Mouse (Mus musculus): ENCODE measurements around the gene Selenon.
"Not testable (repeated sequence)": the region's sequence is repeated elsewhere in the genome, so short reads cannot be mapped to it uniquely, and the experiment has no call there.

The Selenon gene

GRCm38 (mm10) chr4:134505303-134505789 lies 46.6 kb downstream of the Selenon start:
- DNase-seq = no peak

DNA sequence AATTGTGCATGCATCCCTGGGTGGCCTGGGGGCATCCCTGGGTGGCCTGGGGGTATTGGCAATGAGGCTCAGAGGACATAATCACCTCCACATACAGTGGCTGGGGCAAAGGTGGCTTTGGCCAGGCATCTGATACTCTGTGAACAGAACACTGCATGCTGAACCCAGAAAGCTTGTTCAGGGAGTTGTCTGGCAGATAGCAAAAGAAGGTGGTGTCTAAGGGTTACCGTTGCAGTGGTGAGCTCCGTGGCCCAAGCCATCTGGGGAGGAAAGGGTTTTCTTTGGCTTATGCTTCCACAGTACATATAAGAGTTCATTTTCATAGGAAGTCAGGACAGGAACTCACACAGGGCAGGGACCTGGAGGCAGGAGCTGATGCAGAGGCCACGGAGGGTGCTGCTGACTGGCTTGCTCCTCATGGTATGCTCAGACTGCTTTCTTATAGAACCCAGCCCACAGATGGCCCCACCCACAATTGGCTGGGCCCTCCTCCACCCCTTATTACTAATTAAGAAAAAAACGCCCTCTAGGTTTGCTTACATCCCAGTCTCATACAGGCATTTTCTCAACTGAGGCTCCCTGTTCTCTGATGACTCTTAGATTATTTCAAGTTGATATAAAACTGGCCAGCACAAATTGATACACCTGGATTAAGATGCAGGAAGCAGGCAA lies 48.1 kb downstream of the Selenon start:
- no peak for DNase-seq

- DNase-seq = no peak
Observed at GRCm38 (mm10) chr4:134501095-134501494, 50.9 kb downstream of the Selenon start.

GRCm38 (mm10) chr4:134498983-134499382 lies 53.0 kb downstream of the Selenon start:
- not testable (repeated sequence) for DNase-seq

DNA sequence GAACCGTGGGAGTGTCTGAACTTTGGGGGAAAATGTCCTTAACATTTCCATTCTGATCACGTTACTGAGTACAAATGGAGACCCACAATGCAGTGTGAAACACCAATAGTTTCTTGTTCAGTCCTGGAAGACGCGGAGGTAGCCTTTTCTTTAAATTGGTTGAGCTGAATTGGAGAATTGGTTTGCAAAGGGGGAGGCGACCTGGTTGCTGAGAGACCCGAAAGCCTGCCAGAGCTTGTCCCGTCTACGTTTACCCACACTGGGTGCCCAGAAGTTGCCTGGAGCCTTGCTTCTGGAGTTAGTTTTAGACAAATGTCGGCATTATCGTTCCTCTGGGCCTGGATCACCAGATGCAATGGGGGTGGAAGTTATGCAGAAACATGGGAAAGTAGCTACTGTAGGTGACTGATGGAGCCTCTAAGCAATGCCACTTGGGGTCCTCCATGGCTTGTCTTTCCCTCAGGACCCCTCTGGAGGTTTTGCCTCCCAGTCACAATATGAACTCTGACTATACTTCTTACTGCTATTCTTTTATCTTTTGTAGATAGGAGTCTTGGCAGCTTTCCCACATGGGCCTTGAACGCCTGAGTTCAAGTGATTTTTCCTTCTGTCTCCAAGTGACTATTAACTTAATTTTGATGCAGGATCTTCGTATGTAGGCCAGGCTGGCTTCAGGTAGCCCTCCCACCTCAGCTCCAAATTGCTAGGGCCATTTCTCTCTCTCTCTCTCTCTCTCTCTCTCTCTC lies 53.8 kb downstream of the Selenon start:
- no peak for DNase-seq

DNA sequence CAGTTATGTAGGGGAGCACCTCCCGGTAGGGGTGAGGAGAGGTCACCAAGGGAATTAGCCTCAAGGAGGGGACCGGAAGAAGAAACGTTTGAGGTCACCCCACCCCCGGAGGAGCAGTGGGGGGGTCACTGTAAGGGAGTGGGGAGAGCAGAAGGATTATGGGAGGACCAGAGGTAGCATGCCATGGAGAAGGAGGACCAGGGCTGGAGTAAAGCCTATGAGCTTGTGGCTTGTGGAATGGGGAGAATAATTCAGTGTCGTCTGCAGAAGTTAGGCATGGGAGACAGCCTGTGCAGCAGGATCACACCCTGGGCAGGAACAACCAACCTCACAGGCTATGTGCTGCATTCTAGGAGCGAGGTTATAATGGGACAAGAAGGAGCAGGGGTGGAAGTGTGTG lies 54.7 kb downstream of the Selenon start:
- DNase-seq = no peak

DNA sequence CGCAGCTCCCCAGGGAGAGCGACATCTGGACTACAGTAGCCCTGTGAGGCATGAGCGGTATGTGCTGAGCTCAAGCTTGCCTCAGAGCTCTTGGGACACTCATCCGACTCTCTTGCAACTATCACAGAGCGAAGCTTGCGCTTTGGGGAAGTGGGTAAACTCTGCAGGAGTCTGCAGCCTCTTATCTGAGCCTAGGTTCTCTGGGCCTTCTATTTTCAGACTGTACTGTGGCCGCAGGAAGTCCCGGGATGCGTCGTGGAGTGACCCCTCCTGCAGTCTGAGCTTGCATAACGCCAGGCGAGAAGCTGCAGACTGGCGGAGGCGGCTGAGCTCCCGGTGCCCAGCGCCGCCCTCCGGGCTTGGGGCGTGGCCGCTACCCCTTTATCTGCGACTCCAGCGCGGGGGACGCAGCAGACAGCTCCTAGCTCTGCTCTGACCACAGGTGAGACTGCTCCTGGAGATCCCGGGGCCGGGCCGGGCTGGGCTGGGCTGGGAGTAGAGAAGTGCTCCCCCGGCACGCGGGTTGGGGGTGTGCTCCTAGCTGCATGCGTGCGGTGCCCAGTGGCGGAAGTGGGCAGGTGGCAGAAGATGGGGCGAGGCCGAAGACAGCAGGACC lies 55.3 kb downstream of the Selenon start, which contains the start of gene Paqr7:
Gene Paqr7 (plus strand): TSS at position 103 of the 616 bp plus-strand sequence.
- DNase-seq = peak; percentile 66

- DNase-seq = no peak
Observed at GRCm38 (mm10) chr4:134495546-134495923, 56.4 kb downstream of the Selenon start.

DNA sequence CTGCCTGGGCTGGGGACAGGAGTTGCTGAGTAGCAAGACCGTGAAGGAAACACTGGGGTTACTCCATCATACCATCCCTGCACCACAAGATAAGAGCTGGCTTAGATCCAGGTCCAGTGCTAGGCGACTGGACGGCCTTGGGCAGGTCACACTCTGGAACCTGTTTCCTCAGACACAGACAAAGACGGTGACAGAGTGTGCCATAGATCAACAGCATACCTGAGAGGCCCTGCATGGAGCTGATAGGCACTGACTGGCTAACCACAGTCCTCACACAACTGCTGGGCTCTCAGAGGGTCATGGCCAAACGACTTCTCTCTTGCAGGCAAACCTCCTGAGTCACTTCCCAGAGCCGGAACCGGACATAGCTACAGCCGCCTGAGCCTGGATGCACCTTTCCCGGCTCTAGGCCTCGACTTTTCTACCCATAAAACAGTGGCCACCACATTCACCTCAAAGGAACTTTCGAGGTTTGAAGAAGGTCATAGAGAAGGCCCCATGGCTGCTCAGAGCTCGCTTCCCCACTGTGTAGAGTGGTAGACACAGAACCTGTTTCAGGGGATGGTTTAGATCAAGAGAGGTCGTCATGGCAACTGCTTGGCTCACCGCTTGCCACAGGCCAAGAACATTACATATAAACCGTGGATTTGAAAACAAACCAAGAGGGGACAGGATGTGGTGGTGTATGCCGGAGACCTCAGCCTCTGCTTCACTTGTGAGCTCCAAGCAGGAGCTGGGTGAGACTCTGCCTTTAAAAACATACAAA lies 57.0 kb downstream of the Selenon start:
- no peak for DNase-seq

DNA sequence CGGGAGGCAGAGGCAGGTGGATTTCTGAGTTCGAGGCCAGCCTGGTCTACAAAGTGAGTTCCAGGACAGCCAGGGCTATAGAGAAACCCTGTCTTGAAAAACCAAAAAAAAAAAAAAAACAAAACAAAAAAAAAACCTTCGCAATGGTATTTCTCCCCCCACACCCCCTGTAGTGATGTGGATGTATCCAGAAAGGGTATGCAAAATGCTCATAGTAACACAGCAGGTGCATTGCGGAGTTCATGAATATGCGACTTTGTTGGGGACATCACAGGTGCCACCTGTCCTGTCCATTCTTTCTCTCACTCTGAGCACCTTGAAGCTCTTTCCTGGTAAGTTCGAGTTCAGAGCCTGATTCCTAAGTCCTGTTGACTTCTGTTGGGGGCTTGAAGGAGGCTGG lies 57.8 kb downstream of the Selenon start:
- DNase-seq = not testable (repeated sequence)

GRCm38 (mm10) chr4:134491716-134492115 lies 60.2 kb downstream of the Selenon start:
- peak; percentile 48 for DNase-seq

DNA sequence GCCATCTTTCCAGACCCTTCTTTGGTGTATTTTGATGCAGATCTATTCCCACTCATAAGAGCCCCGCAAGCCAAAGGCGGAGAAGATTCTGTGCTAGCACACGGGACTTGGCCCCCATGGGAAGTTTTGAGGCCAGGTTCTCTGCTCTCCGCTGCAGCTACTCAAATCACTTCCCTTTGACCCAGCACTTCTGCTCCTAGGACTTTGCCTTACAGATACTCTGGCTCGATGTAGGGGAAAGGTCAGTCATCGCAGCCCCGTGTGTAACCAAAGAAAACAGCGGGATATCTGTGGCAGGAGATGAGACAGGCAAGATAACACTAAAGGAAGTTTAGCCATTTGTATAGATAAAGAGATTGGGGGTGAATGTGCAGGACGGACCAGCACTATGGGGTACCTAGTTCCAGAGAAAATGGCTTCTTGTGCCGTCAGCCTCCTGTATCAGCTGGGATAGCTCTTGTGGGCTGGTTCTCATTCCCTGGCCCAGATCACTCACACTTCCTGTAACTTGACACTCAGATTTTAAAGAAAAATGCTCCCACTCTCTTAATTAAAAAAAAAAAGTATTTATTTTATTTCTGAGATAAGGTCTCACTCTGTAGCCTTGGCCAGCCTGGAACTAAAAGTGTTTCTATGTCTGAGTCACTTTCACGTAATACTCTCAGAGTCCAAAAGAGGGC lies 61.8 kb downstream of the Selenon start:
- DNase-seq = no peak

DNA sequence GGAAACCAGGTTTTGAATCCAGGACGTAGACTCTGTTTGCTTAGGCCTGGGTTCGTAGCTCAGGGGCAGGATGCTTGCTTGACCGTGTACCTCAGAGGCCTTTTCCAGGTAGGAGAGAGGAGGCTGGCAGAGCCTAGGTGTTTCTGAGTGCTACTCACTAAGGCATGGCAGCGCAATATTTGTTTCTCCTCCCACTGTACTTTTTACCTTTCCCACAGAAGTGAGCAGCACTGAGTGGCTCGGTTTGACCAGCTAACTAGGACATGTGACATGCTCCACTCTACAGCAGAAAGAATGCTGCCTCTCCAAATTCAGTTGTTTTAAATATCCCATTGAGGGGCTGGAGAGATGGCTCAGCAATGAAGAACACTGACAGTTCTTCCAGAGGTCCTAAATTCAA lies 63.8 kb downstream of the Selenon start:
- no peak for DNase-seq

Measured in right cerebral cortex, postnatal 14 days (tissue).